Mouse (Mus musculus) spleen, adult 2 months (tissue): ENCODE measurements around the gene Tln1.

Experiments
- CTCF ChIP-seq: fragments of 200-500 bp; IDR thresholded peaks from 2 replicates; pipeline ENCODE4 v1.5.1; 2011; ENCODE audit warnings: mild to moderate bottlenecking, inconsistent platforms; ENCODE audit not compliant: insufficient read depth, insufficient read length, insufficient replicate concordance; ENCODE audit errors: extremely low read depth
- POLR2A ChIP-seq: fragments of 200-500 bp; IDR thresholded peaks from 2 replicates; pipeline ENCODE4 v1.6.1; 2011; ENCODE audit warnings: low read depth, low read length, inconsistent platforms

DNA sequence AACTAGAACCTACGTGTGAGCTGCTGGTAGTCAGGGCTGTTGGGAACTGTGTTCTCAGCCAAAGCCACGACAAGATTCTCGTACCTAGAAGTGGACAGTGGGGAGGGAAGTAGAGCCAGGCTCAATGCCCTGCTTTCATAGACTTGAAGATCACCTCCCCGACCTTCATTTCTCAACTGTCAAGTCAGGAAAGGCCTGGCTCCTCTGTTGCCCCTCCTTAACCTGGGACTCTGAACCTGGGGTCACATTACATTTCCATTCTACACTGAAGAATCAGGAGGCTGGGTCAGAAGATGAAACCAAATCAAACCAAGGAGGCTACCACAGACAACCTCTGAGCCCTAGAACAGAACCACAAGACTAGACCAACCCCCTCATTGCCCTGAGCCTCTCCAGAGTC, 64.5 kb downstream of the Tln1 start:
- no peak for TF ChIP-seq POLR2A
- no peak for TF ChIP-seq CTCF
